Mouse (Mus musculus): ENCODE data around the gene Gpr27.

- TF ChIP-seq POLR2A (IDR thresholded peaks at IDR 0.05; ENCODE audit: low read depth, low read length) (no peak), CTCF (IDR thresholded peaks at IDR 0.05; ENCODE audit: extremely low read depth, insufficient read length, insufficient replicate concordance, low read depth, low read length) (no peak)
Measured at GRCm38 (mm10) chr6:99655488-99655887, 37.0 kb upstream of the Gpr27 start.

Measured in small intestine, adult 2 months (tissue).